Mouse (Mus musculus): ENCODE measurements around the gene Rspo1.
"Not testable (repeated sequence)": the region's sequence is repeated elsewhere in the genome, so short reads cannot be mapped to it uniquely, and the experiment has no call there.

DNA sequence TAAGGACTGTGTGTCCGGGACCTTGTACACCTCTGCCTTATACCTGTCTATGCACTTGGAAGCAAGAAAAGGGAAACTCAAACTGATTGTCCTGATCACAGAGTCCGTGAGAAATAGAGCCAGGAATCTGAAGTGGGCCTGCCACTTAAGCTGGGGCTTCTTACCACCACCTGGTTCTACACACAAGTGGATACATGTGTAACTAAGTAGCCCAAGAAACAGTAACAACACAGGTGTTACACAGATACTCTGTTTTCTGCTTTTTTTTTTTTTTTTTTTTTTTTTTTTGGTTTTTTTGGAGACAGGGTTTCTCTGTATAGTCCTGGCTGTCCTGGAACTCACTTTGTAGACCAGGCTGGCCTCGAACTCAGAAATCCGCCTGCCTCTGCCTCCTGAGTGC is 47.0 kb upstream of the Rspo1 start, which contains the start of gene Cdca8:
- not testable (repeated sequence) for TF ChIP-seq CTCF (IDR thresholded peaks at IDR 0.05); EP300 (IDR thresholded peaks at IDR 0.05; ENCODE audit: insufficient read depth, low read depth, low read length); POLR2A (IDR thresholded peaks at IDR 0.05; ENCODE audit: insufficient read depth, low read depth, low read length)
